Comparison of ENCODE assay signal across 8 mouse cellular contexts in the genomic region with DNA sequence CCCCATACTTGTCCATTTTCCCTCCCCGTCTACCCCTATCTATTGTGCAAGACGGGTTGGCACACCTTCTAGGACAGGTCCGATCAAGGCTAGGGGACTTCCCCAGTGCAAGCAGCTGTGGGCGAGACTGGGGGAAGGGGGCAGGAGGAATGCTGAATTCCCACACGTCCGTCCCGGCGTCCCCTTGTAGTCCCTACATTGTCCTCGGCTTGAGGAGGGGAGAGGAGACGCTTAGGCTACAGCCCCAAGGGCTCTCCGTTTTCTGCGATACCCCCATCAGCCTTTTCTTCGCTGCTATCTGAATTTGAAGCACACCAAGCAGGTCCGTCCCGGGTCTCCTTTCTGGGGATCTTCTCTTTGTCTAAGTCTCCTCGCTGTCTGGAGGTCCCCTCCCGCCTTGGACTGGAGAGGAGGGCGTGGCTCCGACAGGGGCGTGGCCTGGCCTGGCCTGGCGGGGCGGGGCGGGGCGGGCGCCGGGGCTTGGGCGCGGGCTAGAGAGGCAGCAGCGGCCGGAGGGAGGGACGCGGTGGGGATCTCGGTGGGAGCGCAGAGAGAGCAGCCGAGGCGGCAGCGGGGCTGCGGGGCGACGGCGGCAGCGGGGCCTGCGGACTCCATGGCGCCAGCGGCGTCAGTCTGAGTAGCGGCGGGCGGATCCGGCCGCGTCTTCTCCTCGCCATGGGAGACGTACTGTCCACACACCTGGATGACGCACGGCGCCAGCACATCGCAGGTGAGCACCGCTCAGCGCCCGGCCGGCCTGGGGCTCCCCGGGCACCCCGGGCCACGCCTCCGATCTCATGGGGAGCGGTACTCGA. TPM values are rescaled to one million over a fixed set of nuclear protein-coding genes. Genes with fewer than 3 reads are reported as not detected.
DNase-seq lines count a peak whose midpoint lies in the region; ATAC-seq and TF ChIP-seq lines count a peak whose summit lies in the region.

A gene (plus strand): TSS at position 440 of the 815 bp plus-strand sequence.

- H3K27me3 ChIP-seq in embryonic facial prominence, embryonic 14.5 days (replicated peaks; ENCODE audit: control insufficient read depth, insufficient read depth, low read length), result no peaks in the 10 kb centered on the region
- H3K27me3 ChIP-seq in kidney, adult 2 months (replicated peaks; ENCODE audit: control insufficient read depth, insufficient read depth, low read length), result no peaks in the 10 kb centered on the region
- H3K27me3 ChIP-seq in limb, embryonic 13.5 days, result no peaks in the 10 kb centered on the region
- no peaks in the 10 kb centered on the region for H3K27me3 ChIP-seq in midbrain, embryonic 14.5 days (ENCODE audit: control insufficient read depth, insufficient read depth, low read length)
- peaks cover 4% of the 10 kb centered on the region; the same call in 1 of the 2 replicates for H3K27me3 ChIP-seq in spleen, adult 2 months (ENCODE audit: control insufficient read depth, insufficient read depth, low read length)

- TF ChIP-seq POLR2A in bone marrow macrophage, adult 2 months (IDR thresholded peaks at IDR 0.05; ENCODE audit: borderline replicate concordance, low read depth, low read length), result 0 out of 2 replicates have a peak, but pooled peaks have one; percentile 12
- peak; percentile 31 for TF ChIP-seq POLR2A in kidney, adult 2 months (IDR thresholded peaks at IDR 0.05; ENCODE audit: low read depth, low read length)
- no peak for TF ChIP-seq POLR2A in spleen, adult 2 months (IDR thresholded peaks at IDR 0.05; ENCODE audit: low read depth, low read length)

- under 1% methylated on average over 25 of the region's 68 CpGs for WGBS in embryonic facial prominence, embryonic 14.5 days
- 1% methylated on average over 68 of the region's 68 CpGs for WGBS in kidney, adult 2 months
- WGBS in limb, embryonic 13.5 days, result under 1% methylated on average over 58 of the region's 68 CpGs
- WGBS in midbrain, embryonic 14.5 days, result under 1% methylated on average over 68 of the region's 68 CpGs
- 2% methylated on average over 65 of the region's 68 CpGs for WGBS in spleen, adult 2 months

- no peak for TF ChIP-seq CTCF in bone marrow macrophage, adult 2 months (IDR thresholded peaks at IDR 0.05; ENCODE audit: low read depth, low read length)
- TF ChIP-seq CTCF in kidney, adult 2 months (conservative IDR thresholded peaks at IDR 0.05; ENCODE audit: insufficient read depth, insufficient read length, low read depth, low read length), result no peak
- no peak for TF ChIP-seq CTCF in spleen, adult 2 months (IDR thresholded peaks at IDR 0.05; ENCODE audit: extremely low read depth, insufficient read depth, insufficient read length, insufficient replicate concordance)

- peak within 1 kb of the TSS; percentile 65 for H3K27ac ChIP-seq in bone marrow macrophage, adult 2 months (ENCODE audit: insufficient read depth, low read depth, low read length)
- H3K27ac ChIP-seq in embryonic facial prominence, embryonic 14.5 days (replicated peaks; ENCODE audit: low read depth, low read length), result peak within 1 kb of the TSS; percentile 91
- H3K27ac ChIP-seq in kidney, adult 2 months (ENCODE audit: insufficient read depth, low read depth, low read length), result peak within 1 kb of the TSS; percentile 88
- H3K27ac ChIP-seq in limb, embryonic 13.5 days, result peak within 1 kb of the TSS; percentile 85
- peak within 1 kb of the TSS; percentile 93 for H3K27ac ChIP-seq in midbrain, embryonic 14.5 days (replicated peaks; ENCODE audit: low read depth, low read length)
- peak within 1 kb of the TSS; percentile 26 for H3K27ac ChIP-seq in spleen, adult 2 months (ENCODE audit: insufficient read depth, low read length)

- H3K4me2 ChIP-seq in embryonic facial prominence, embryonic 14.5 days (ENCODE audit: low read depth, low read length), result peak within 1 kb of the TSS; percentile 91
- peak within 1 kb of the TSS; percentile 95 for H3K4me2 ChIP-seq in limb, embryonic 13.5 days (replicated peaks)
- peak within 1 kb of the TSS; percentile 93 for H3K4me2 ChIP-seq in midbrain, embryonic 14.5 days (ENCODE audit: low read length)

- H3K36me3 ChIP-seq in embryonic facial prominence, embryonic 14.5 days (ENCODE audit: control insufficient read depth, insufficient read depth, low read length), result no peaks in the 10 kb centered on the region
- no peaks in the 10 kb centered on the region for H3K36me3 ChIP-seq in kidney, adult 2 months (ENCODE audit: control insufficient read depth, insufficient read depth, low read length)
- no peaks in the 10 kb centered on the region for H3K36me3 ChIP-seq in limb, embryonic 13.5 days
- no peaks in the 10 kb centered on the region for H3K36me3 ChIP-seq in midbrain, embryonic 14.5 days (ENCODE audit: control insufficient read depth, insufficient read depth, low read length)
- no peaks in the 10 kb centered on the region for H3K36me3 ChIP-seq in spleen, adult 2 months (ENCODE audit: control insufficient read depth, insufficient read depth, low read length)

- ATAC-seq in embryonic facial prominence, embryonic 14.5 days (ENCODE audit: low read depth), result peak; percentile 92
- peak; percentile 92 for ATAC-seq in limb, embryonic 13.5 days (ENCODE audit: low FRiP score, low read depth)
- peak; percentile 90 for ATAC-seq in midbrain, embryonic 14.5 days (ENCODE audit: low FRiP score, low TSS enrichment)

- no peaks in the 10 kb centered on the region for H3K9me3 ChIP-seq in embryonic facial prominence, embryonic 14.5 days (ENCODE audit: control insufficient read depth, low read length)
- H3K9me3 ChIP-seq in limb, embryonic 13.5 days, result no peaks in the 10 kb centered on the region
- H3K9me3 ChIP-seq in midbrain, embryonic 14.5 days (ENCODE audit: control insufficient read depth, low read length), result no peaks in the 10 kb centered on the region

- H3K9ac ChIP-seq in embryonic facial prominence, embryonic 14.5 days (ENCODE audit: low read depth, low read length), result peak within 1 kb of the TSS; percentile 92
- peak within 1 kb of the TSS; percentile 92 for H3K9ac ChIP-seq in limb, embryonic 13.5 days
- H3K9ac ChIP-seq in midbrain, embryonic 14.5 days (replicated peaks; ENCODE audit: low read length), result peak within 1 kb of the TSS; percentile 90

- H3K4me3 ChIP-seq in bone marrow macrophage, adult 2 months (ENCODE audit: insufficient read depth, low read length), result peak within 1 kb of the TSS; percentile 88
- H3K4me3 ChIP-seq in embryonic facial prominence, embryonic 14.5 days (ENCODE audit: low read depth, low read length), result peak within 1 kb of the TSS; percentile 88
- H3K4me3 ChIP-seq in kidney, adult 2 months (ENCODE audit: insufficient read depth, low read depth, low read length), result peak within 1 kb of the TSS; percentile 94
- peak within 1 kb of the TSS; percentile 77 for H3K4me3 ChIP-seq in limb, embryonic 13.5 days
- peak within 1 kb of the TSS; percentile 82 for H3K4me3 ChIP-seq in midbrain, embryonic 14.5 days (replicated peaks; ENCODE audit: low read depth, low read length)
- peak within 1 kb of the TSS; percentile 73 for H3K4me3 ChIP-seq in spleen, adult 2 months (ENCODE audit: extremely low read depth, insufficient read depth, insufficient read length)

- peak; percentile 82 for DNase-seq in A20 (ENCODE audit: low read depth, low spot score)
- DNase-seq in embryonic facial prominence, embryonic 14.5 days (ENCODE audit: low spot score), result peak; percentile 94
- DNase-seq in heart, adult 8-10 months (ENCODE audit: low spot score), result peak; percentile 87
- DNase-seq in kidney, adult 2 months, result peak; percentile 91
- DNase-seq in midbrain, embryonic 14.5 days, result peak; percentile 94
- DNase-seq in spleen, adult 2 months (ENCODE audit: low read depth in 1 of 2, low spot score in 2 of 2), result peak in 1 of 2 experiments; percentile 75

- peaks cover 44% of the 10 kb centered on the region for H3K4me1 ChIP-seq in bone marrow macrophage, adult 2 months (ENCODE audit: control insufficient read depth, insufficient read depth, low read length)
- H3K4me1 ChIP-seq in embryonic facial prominence, embryonic 14.5 days (ENCODE audit: control insufficient read depth, insufficient read depth, low read length), result peaks cover 51% of the 10 kb centered on the region
- H3K4me1 ChIP-seq in kidney, adult 2 months (ENCODE audit: control insufficient read depth, insufficient read depth, low read length), result peaks cover 9% of the 10 kb centered on the region; the same call in 1 of the 2 replicates
- H3K4me1 ChIP-seq in limb, embryonic 13.5 days, result peaks cover 58% of the 10 kb centered on the region
- peaks cover 47% of the 10 kb centered on the region for H3K4me1 ChIP-seq in midbrain, embryonic 14.5 days (ENCODE audit: control insufficient read depth, insufficient read depth, low read length)
- H3K4me1 ChIP-seq in spleen, adult 2 months (ENCODE audit: control insufficient read depth, insufficient read depth, insufficient read length), result peaks cover 12% of the 10 kb centered on the region

RNA-seq across cellular contexts. Expression of the gene that starts here (rescaled TPM):
- polyA plus RNA-seq in bone marrow macrophage, adult 2 months (2012; ENCODE audit: insufficient read depth, insufficient read length, missing spikeins), result 78.3 and 90.1 TPM in 2 replicates
- 38.4 and 39.0 TPM in 2 replicates for polyA plus RNA-seq in embryonic facial prominence, embryonic 14.5 days (2014; fragmentation: Nextera tagmentation; extraction: Ambion mirVana)
- 10 to 100 TPM; 19.1 to 26.8 (median 22.6) TPM for total RNA-seq in heart, adult 8-10 months (2022)
- 32.3 and 33.4 TPM in 2 replicates for polyA plus RNA-seq in kidney, adult 2 months (2012; rRNA removed)
- polyA plus RNA-seq in limb, embryonic 13.5 days (2015; fragmentation: Nextera tagmentation; extraction: Ambion mirVana), result 48.5 and 55.8 TPM in 2 replicates
- polyA plus RNA-seq in midbrain, embryonic 14.5 days (2014; fragmentation: Nextera tagmentation; extraction: Ambion mirVana), result 13.6 and 19.8 TPM in 2 replicates
- polyA plus RNA-seq in spleen, adult 2 months (2012; rRNA removed), result 11.0 and 11.6 TPM in 2 replicates

Comparison
In these comparisons a context has a peak if more than half of its experiments do, and no peak if none do; other contexts are left out.
1. H3K27ac ChIP-seq: peak in every context shown above with its lines; median percentile 93 in midbrain, embryonic 14.5 days; 91 in embryonic facial prominence, embryonic 14.5 days; 88 in kidney, adult 2 months; 85 in limb, embryonic 13.5 days; 65 in bone marrow macrophage, adult 2 months; 26 in spleen, adult 2 months.